Mouse (Mus musculus) intestine, embryonic 14.5 days (tissue): ENCODE results near the gene Lctl. TPM values are rescaled to one million over a fixed set of nuclear protein-coding genes. Genes with fewer than 3 reads are reported as not detected.
"Not testable (repeated sequence)": the region's sequence is repeated elsewhere in the genome, so short reads cannot be mapped to it uniquely, and the experiment has no call there.

Experiments used
- ATAC-seq: fragments of 200-750 bp; cut with Nextera tagmentation; replicated peaks from 2 replicates; pipeline ENCODE4 v1.8.0; 2017; ENCODE audit warnings: low read depth, moderate number of reproducible peaks, moderate TSS enrichment, moderate library complexity; ENCODE audit not compliant: low FRiP score, low TSS enrichment
- DNase-seq: peaks from one replicate; pipeline ENCODE4 v3.0.0-alpha.2; 2018; ENCODE audit warnings: low spot score
- H3K27ac ChIP-seq: fragments of 300-500 bp; sonication (generic); 2 replicates; pipeline ENCODE4 v1.5.1; 2014; ENCODE audit warnings: low read depth, mild to moderate bottlenecking, control low read depth
- H3K27me3 ChIP-seq: fragments of 300-500 bp; sonication (generic); replicated peaks from 2 replicates; pipeline ENCODE4 v1.6.1; 2014; ENCODE audit warnings: low read length, control low read depth; ENCODE audit not compliant: control insufficient read depth, insufficient read depth
- H3K36me3 ChIP-seq: fragments of 300-500 bp; sonication (generic); 2 replicates; pipeline ENCODE4 v1.6.1; 2014; ENCODE audit warnings: low read length, control low read depth; ENCODE audit not compliant: control insufficient read depth, insufficient read depth
- H3K4me1 ChIP-seq: fragments of 300-500 bp; sonication (generic); replicated peaks from 2 replicates; pipeline ENCODE4 v1.6.1; 2014; ENCODE audit warnings: low read length, control low read depth, mixed read lengths; ENCODE audit not compliant: control insufficient read depth, insufficient read depth
- H3K4me2 ChIP-seq: fragments of 300-500 bp; sonication (generic); 2 replicates; pipeline ENCODE4 v1.6.1; 2014; ENCODE audit warnings: low read length
- H3K4me3 ChIP-seq: fragments of 300-500 bp; sonication (generic); 2 replicates; pipeline ENCODE4 v1.5.1; 2014; ENCODE audit warnings: low read depth, low read length, control low read depth, mixed read lengths
- H3K9ac ChIP-seq: fragments of 300-500 bp; sonication (generic); 2 replicates; pipeline ENCODE4 v1.6.1; 2014; ENCODE audit warnings: mild to moderate bottlenecking, low read length
- H3K9me3 ChIP-seq: fragments of 300-500 bp; sonication (generic); 2 replicates; pipeline ENCODE4 v1.6.1; 2016; ENCODE audit warnings: low read length, control low read depth; ENCODE audit not compliant: control insufficient read depth
- WGBS: fragments of 180-500 bp; shearing (Covaris S2); extraction: QIAGEN DNeasy Blood & Tissue Kit; methylation state at CpG from one replicate; pipeline ENCODE4 v1.1.7; 2014; 5-methylcytosine and 5-hydroxymethylcytosine counted together
- polyA plus RNA-seq: library from polyadenylated mRNA; unstranded; fragments of >200 nt; fragmentation: Nextera tagmentation; extraction: Ambion mirVana; gene quantifications from 2 replicates; pipeline ENCODE4 v1.2.1, GENCODE M21; 2014

Gene Lctl
- polyA plus RNA-seq, 1 experiment from 2014 or later: not detected

GRCm38 (mm10) chr9:64124846-64125245 lies 7.9 kb downstream of the Lctl start:
- not testable (repeated sequence) for H3K4me3 ChIP-seq, ATAC-seq

GRCm38 (mm10) chr9:64125307-64125706 lies 8.4 kb downstream of the Lctl start:
- DNase-seq (no peak), ATAC-seq (no peak)
- no peak overlapping the region for H3K9ac ChIP-seq
- no peaks in the 10 kb centered on the region for H3K9me3 ChIP-seq
- no peak overlapping the region for H3K4me2 ChIP-seq
- WGBS: 68% methylated on average over 3 of the region's 3 CpGs
- no peaks in the 10 kb centered on the region for H3K27me3 ChIP-seq
- no peaks in the 10 kb centered on the region for H3K4me1 ChIP-seq
- H3K27ac ChIP-seq: no peak overlapping the region
- H3K36me3 ChIP-seq: no peaks in the 10 kb centered on the region
- H3K4me3 ChIP-seq: no peak overlapping the region

More at GRCm38 (mm10) chr9:64124846-64125245, 7.9 kb downstream of the Lctl start:
- H3K9me3 ChIP-seq, H3K4me1 ChIP-seq, H3K4me2 ChIP-seq, H3K27me3 ChIP-seq, H3K36me3 ChIP-seq, DNase-seq, H3K9ac ChIP-seq, H3K27ac ChIP-seq: not testable (repeated sequence)
- WGBS: 67% methylated on average over 3 of the region's 3 CpGs

GRCm38 (mm10) chr9:64126121-64126520 lies 9.2 kb downstream of the Lctl start:
- Histone ChIP-seq H3K9ac (no peak overlapping the region), H3K4me1 (no peaks in the 10 kb centered on the region), H3K36me3 (no peaks in the 10 kb centered on the region), H3K27ac (no peak overlapping the region), H3K4me3 (no peak overlapping the region), H3K4me2 (no peak overlapping the region), H3K9me3 (no peaks in the 10 kb centered on the region), H3K27me3 (no peaks in the 10 kb centered on the region)
- WGBS: 62% methylated on average over 12 of the region's 12 CpGs
- DNase-seq: no peak
- no peak for ATAC-seq

GRCm38 (mm10) chr9:64131623-64132022 lies 14.7 kb downstream of the Lctl start:
- no peaks in the 10 kb centered on the region for H3K27me3 ChIP-seq
- DNase-seq: no peak
- H3K4me2 ChIP-seq: no peak overlapping the region
- no peak overlapping the region for H3K9ac ChIP-seq
- no peaks in the 10 kb centered on the region for H3K4me1 ChIP-seq
- no peak overlapping the region for H3K4me3 ChIP-seq
- no peak overlapping the region for H3K27ac ChIP-seq
- H3K36me3 ChIP-seq: peaks cover 2% of the 10 kb centered on the region; the same call in 1 of the 2 replicates
- ATAC-seq: no peak
- no peaks in the 10 kb centered on the region for H3K9me3 ChIP-seq
- WGBS: 84% methylated on average over 6 of the region's 6 CpGs

GRCm38 (mm10) chr9:64138896-64139295 lies 21.9 kb downstream of the Lctl start:
- H3K9me3 ChIP-seq, H3K9ac ChIP-seq, H3K4me2 ChIP-seq, ATAC-seq, H3K4me3 ChIP-seq, H3K27ac ChIP-seq, H3K27me3 ChIP-seq, H3K4me1 ChIP-seq: not testable (repeated sequence)
- peak; percentile 83 for DNase-seq
- 6% methylated on average over 6 of the region's 6 CpGs for WGBS
- peaks cover 35% of the 10 kb centered on the region for H3K36me3 ChIP-seq

- ATAC-seq (no peak), DNase-seq (no peak)
- Histone ChIP-seq H3K36me3 (peaks cover 42% of the 10 kb centered on the region), H3K9me3 (no peaks in the 10 kb centered on the region), H3K4me2 (no peak overlapping the region), H3K27ac (no peak overlapping the region), H3K27me3 (no peaks in the 10 kb centered on the region), H3K4me3 (no peak overlapping the region), H3K4me1 (no peaks in the 10 kb centered on the region), H3K9ac (no peak overlapping the region)
- WGBS: 93% methylated on average over 9 of the region's 9 CpGs
Observed at GRCm38 (mm10) chr9:64139879-64140278, 22.9 kb downstream of the Lctl start.

GRCm38 (mm10) chr9:64156641-64157040 lies 39.7 kb downstream of the Lctl start:
- H3K27ac ChIP-seq: no peak overlapping the region
- DNase-seq (no peak), ATAC-seq (no peak)
- no peak overlapping the region for H3K4me2 ChIP-seq
- H3K9ac ChIP-seq: no peak overlapping the region
- no peaks in the 10 kb centered on the region for H3K9me3 ChIP-seq
- H3K36me3 ChIP-seq: peaks cover 85% of the 10 kb centered on the region
- no peak overlapping the region for H3K4me3 ChIP-seq
- WGBS: 76% methylated on average over 1 of the region's 1 CpGs
- no peaks in the 10 kb centered on the region for H3K27me3 ChIP-seq
- H3K4me1 ChIP-seq: no peaks in the 10 kb centered on the region

- Histone ChIP-seq H3K36me3 (peaks cover 87% of the 10 kb centered on the region), H3K4me3 (no peak overlapping the region), H3K9me3 (no peaks in the 10 kb centered on the region), H3K9ac (no peak overlapping the region), H3K4me2 (no peak overlapping the region), H3K27me3 (no peaks in the 10 kb centered on the region), H3K4me1 (no peaks in the 10 kb centered on the region), H3K27ac (no peak overlapping the region)
- 96% methylated on average over 5 of the region's 5 CpGs for WGBS
- ATAC-seq (no peak), DNase-seq (no peak)
Observed at GRCm38 (mm10) chr9:64160471-64160870, 43.5 kb downstream of the Lctl start.

GRCm38 (mm10) chr9:64169967-64170366 lies 53.0 kb downstream of the Lctl start:
- H3K9ac ChIP-seq, H3K4me2 ChIP-seq, ATAC-seq, H3K9me3 ChIP-seq, H3K27ac ChIP-seq, H3K27me3 ChIP-seq, H3K4me3 ChIP-seq, DNase-seq: not testable (repeated sequence)
- peaks cover 23% of the 10 kb centered on the region for H3K36me3 ChIP-seq
- peaks cover 10% of the 10 kb centered on the region; the same call in 1 of the 2 replicates for H3K4me1 ChIP-seq
- 90% methylated on average over 3 of the region's 3 CpGs for WGBS
